Mouse (Mus musculus) frontal cortex, postnatal 10 days (tissue): ENCODE data around the gene Unc45b.
A peak's percentile ranks its signal among the peaks of the same experiment; 100 is the strongest.
"Not testable (repeated sequence)": the region's sequence is repeated elsewhere in the genome, so short reads cannot be mapped to it uniquely, and the experiment has no call there.

Experiments
- DNase-seq, 2 experiments: peaks; one replicate each; pipeline ENCODE4 v3.0.0; 2022; ENCODE audit warnings: low spot score in 2 of 2, mixed read lengths in 1 of 2

Unc45b gene

GRCm38 (mm10) chr11:82947457-82947856 is 37.1 kb downstream of the Unc45b start:
- DNase-seq: no peak

GRCm38 (mm10) chr11:82949036-82949435 is 38.7 kb downstream of the Unc45b start:
- DNase-seq: no peak

- DNase-seq: no peak
Observed at GRCm38 (mm10) chr11:82950736-82951481, 40.6 kb downstream of the Unc45b start, which contains the start of gene Slfn5. Gene Slfn5, plus strand, starts transcription at chr11:82951349.

GRCm38 (mm10) chr11:82951865-82952611 is 41.7 kb downstream of the Unc45b start:
- no peak for DNase-seq

- no peak for DNase-seq
Observed at GRCm38 (mm10) chr11:82952612-82953542, 42.5 kb downstream of the Unc45b start.

GRCm38 (mm10) chr11:82954631-82955030 is 44.3 kb downstream of the Unc45b start:
- DNase-seq: no peak

GRCm38 (mm10) chr11:82956925-82957324 is 46.6 kb downstream of the Unc45b start:
- no peak for DNase-seq

- peak in 1 of 2 experiments; percentile 10 for DNase-seq
Observed at GRCm38 (mm10) chr11:82959613-82960012, 49.3 kb downstream of the Unc45b start.

GRCm38 (mm10) chr11:82961743-82962142 is 51.4 kb downstream of the Unc45b start:
- no peak for DNase-seq

GRCm38 (mm10) chr11:82962215-82962614 is 51.9 kb downstream of the Unc45b start:
- DNase-seq: no peak

- DNase-seq: peak in 1 of 2 experiments; percentile 19
Observed at GRCm38 (mm10) chr11:82970712-82971589, 60.6 kb downstream of the Unc45b start.

GRCm38 (mm10) chr11:82971590-82971974 is 61.2 kb downstream of the Unc45b start:
- no peak for DNase-seq

GRCm38 (mm10) chr11:82973916-82974315 is 63.6 kb downstream of the Unc45b start:
- DNase-seq: no peak

GRCm38 (mm10) chr11:82982409-82982808 is 72.1 kb downstream of the Unc45b start:
- not testable (repeated sequence) for DNase-seq

- DNase-seq: no peak
Observed at GRCm38 (mm10) chr11:82983193-82983592, 72.8 kb downstream of the Unc45b start.

- no peak for DNase-seq
Observed at GRCm38 (mm10) chr11:82987621-82988020, 77.3 kb downstream of the Unc45b start.

GRCm38 (mm10) chr11:82989357-82989756 is 79.0 kb downstream of the Unc45b start:
- DNase-seq: no peak

- DNase-seq: not testable (repeated sequence)
Observed at GRCm38 (mm10) chr11:82990612-82991385, 80.4 kb downstream of the Unc45b start.

GRCm38 (mm10) chr11:82991469-82992166 is 81.3 kb downstream of the Unc45b start, which contains the start of gene Slfn9:
Gene Slfn9, minus strand, starts transcription at chr11:82991830.
- DNase-seq: peak in 1 of 2 experiments; percentile 17
